Mouse (Mus musculus) kidney, adult 2 months (tissue): ENCODE measurements around the gene Tmem51. TPM values are rescaled to one million over a fixed set of nuclear protein-coding genes. Genes with fewer than 3 reads are reported as not detected.

Source experiments
- DNase-seq: peaks from one replicate; pipeline ENCODE4 v3.0.0; 2021
- H3K27ac ChIP-seq: fragments of 200-500 bp; 2 replicates; pipeline ENCODE4 v1.5.1; 2012; ENCODE audit warnings: low read depth, low read length, control low read depth, inconsistent platforms; ENCODE audit not compliant: insufficient read depth
- H3K27me3 ChIP-seq: fragments of 200-500 bp; replicated peaks from 2 replicates; pipeline ENCODE4 v1.6.1; 2012; ENCODE audit warnings: mild to moderate bottlenecking, moderate library complexity, low read length, inconsistent platforms; ENCODE audit not compliant: control insufficient read depth, insufficient read depth
- H3K36me3 ChIP-seq: fragments of 200-500 bp; 2 replicates; pipeline ENCODE4 v1.6.1; 2012; ENCODE audit warnings: mild to moderate bottlenecking, moderate library complexity, low read length, inconsistent platforms; ENCODE audit not compliant: control insufficient read depth, insufficient read depth
- H3K4me1 ChIP-seq: fragments of 200-500 bp; 2 replicates; pipeline ENCODE4 v1.6.1; 2011; ENCODE audit warnings: low read length; ENCODE audit not compliant: control insufficient read depth, insufficient read depth
- H3K4me3 ChIP-seq: fragments of 200-500 bp; 2 replicates; pipeline ENCODE4 v1.5.1; 2011; ENCODE audit warnings: mild to moderate bottlenecking, low read depth, low read length, control low read depth; ENCODE audit not compliant: insufficient read depth
- CTCF ChIP-seq: fragments of 200-500 bp; conservative IDR thresholded peaks from 2 replicates; pipeline ENCODE4 v1.5.1; 2011; ENCODE audit warnings: low read depth, mild to moderate bottlenecking, control low read depth, low read length, moderate library complexity, mixed read lengths; ENCODE audit not compliant: insufficient read depth, insufficient read length
- POLR2A ChIP-seq: fragments of 200-500 bp; IDR thresholded peaks from one replicate; pipeline ENCODE4 v1.6.1; 2011; ENCODE audit warnings: low read depth, low read length, control low read depth
- WGBS: fragments of 180-500 bp; shearing (Covaris S2); methylation state at CpG from one replicate; pipeline ENCODE4 v1.1.7; 2018; 5-methylcytosine and 5-hydroxymethylcytosine counted together
- polyA plus RNA-seq: library from polyadenylated mRNA; depleted of rRNA; stranded (reverse); fragments of >200 nt; gene quantifications from 2 replicates; pipeline ENCODE4 v1.2.3, GENCODE M21; 2012; rRNA removed

Tmem51 gene
- polyA plus RNA-seq, 1 experiment = 60.4 TPM

DNA sequence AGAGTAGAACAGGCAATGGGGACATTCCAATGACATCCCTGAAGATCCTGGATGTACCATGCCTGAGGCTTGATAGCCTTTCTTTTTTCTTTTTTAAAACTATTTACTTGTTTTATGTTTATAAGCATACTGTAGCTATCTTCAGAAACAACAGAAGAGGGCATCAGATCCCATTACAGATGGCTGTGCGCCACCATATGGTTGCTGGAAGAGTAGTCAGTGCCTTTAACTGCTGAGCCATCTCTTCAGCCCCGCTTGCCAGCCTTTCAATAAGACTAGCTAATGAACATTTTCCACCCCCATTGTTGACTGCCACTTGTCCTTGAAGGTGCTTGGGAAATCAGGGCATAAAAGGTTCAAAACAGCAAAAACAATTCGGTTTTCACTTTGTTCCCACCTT lies 100.4 kb downstream of the Tmem51 start:
- TF ChIP-seq CTCF = no peak
- no peak for TF ChIP-seq POLR2A
- no peak for DNase-seq
- Histone ChIP-seq H3K27me3 (no peaks in the 10 kb centered on the region), H3K4me3 (no peak overlapping the region), H3K4me1 (no peaks in the 10 kb centered on the region), H3K36me3 (no peaks in the 10 kb centered on the region), H3K27ac (no peak overlapping the region)
- WGBS = 53% methylated on average over 3 of the region's 3 CpGs

DNA sequence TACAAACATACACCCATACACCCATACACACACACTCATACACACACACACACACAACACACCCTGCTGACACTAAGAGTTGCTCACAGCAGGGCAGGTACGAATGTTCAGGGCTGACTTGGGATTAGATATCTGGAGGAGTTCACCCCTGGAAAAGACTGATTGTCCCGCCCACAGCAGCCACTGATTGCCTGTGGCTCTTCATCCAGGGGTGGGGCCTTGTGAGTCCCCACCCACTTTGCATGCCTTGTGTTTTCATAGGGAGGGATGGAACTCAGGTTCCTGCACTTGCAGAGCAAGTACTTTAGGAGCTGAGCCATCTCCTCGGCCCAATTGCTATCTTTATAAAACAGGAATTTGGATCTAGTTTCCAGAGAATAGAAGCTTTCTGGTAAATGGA lies 102.6 kb downstream of the Tmem51 start:
- Histone ChIP-seq H3K27me3 (no peaks in the 10 kb centered on the region), H3K4me3 (no peak overlapping the region), H3K27ac (no peak overlapping the region), H3K4me1 (no peaks in the 10 kb centered on the region), H3K36me3 (no peaks in the 10 kb centered on the region)
- DNase-seq = no peak
- WGBS = 77% methylated on average over 3 of the region's 3 CpGs
- TF ChIP-seq CTCF = no peak
- TF ChIP-seq POLR2A = no peak

Other genes starting within 250 kb of the Tmem51 start
- gene Ctrc, start 237.9 kb downstream of the Tmem51 start, polyA plus RNA-seq = 0.10 TPM in 1 of 2 replicates, not detected in the other
- 36.3 and 41.0 TPM in 2 replicates for gene Efhd2, start 209.4 kb downstream of the Tmem51 start, polyA plus RNA-seq
- gene Fhad1, start 69.2 kb downstream of the Tmem51 start, polyA plus RNA-seq = 0.18 and 0.28 TPM in 2 replicates
- 76.1 and 80.8 TPM in 2 replicates for gene Kazn, start 155.1 kb upstream of the Tmem51 start, polyA plus RNA-seq